Mouse (Mus musculus) ES-Bruce4 (cell line): Measurements from ENCODE around the gene Olfr1026.

Experiments used
- CTCF ChIP-seq: IDR thresholded peaks from one replicate; pipeline ENCODE4 v1.8.1; 2011; ENCODE audit warnings: low read depth, low read length
- EP300 ChIP-seq: IDR thresholded peaks from 2 replicates; pipeline ENCODE4 v1.6.1; 2011; ENCODE audit warnings: low read depth, low read length; ENCODE audit not compliant: insufficient read depth
- POLR2A ChIP-seq: IDR thresholded peaks from one replicate; pipeline ENCODE4 v1.8.1; 2011; ENCODE audit warnings: low read length; ENCODE audit not compliant: insufficient read depth

DNA sequence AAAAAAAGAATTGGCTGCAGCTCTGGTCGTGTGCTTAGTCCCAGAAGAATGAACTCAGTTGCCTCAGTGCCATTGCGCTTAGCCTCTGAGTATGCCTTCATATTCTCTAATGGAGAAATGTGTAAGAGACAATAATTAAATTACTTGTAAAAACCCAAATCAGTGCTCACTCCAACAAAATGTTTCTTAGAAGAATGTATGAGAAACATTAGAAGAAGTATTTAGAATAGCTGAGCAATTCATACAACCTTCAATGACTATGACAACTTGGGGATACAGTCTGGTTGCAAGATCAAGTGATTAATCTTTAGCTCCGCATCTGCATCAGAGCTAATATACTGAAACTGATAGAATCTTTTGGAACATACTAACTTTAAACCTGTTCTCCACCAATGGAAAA, 16.4 kb upstream of the Olfr1026 start, which contains the start of gene Olfr1024:
- TF ChIP-seq CTCF (no peak), POLR2A (no peak), EP300 (no peak)
